Mouse (Mus musculus) cerebellum, adult 2 months (tissue): ENCODE measurements at regions not wholly inside any gene's neighbourhood (a gene's known extent, or its start where the extent isn't known, plus 50 kb on each side); places are given as distances from the start of the nearest gene placed in this dataset.

Experiments
- DNase-seq, 2 experiments: peaks; one replicate each; pipeline ENCODE4 v3.0.0; 2021
- H3K27ac ChIP-seq: fragments of 200-500 bp; 2 replicates; pipeline ENCODE4 v1.5.1; 2012; ENCODE audit warnings: low read length, control low read depth, inconsistent platforms; ENCODE audit not compliant: insufficient read depth
- H3K27me3 ChIP-seq: fragments of 200-500 bp; 2 replicates; pipeline ENCODE4 v1.6.1; 2012; ENCODE audit warnings: inconsistent platforms, mild to moderate bottlenecking, low read length, moderate library complexity; ENCODE audit not compliant: control insufficient read depth, insufficient read depth
- H3K4me1 ChIP-seq: fragments of 200-500 bp; 2 replicates; pipeline ENCODE4 v1.6.1; 2011; ENCODE audit warnings: low read length; ENCODE audit not compliant: control insufficient read depth, insufficient read depth
- H3K4me3 ChIP-seq: fragments of 200-500 bp; replicated peaks from 2 replicates; pipeline ENCODE3; 2011; ENCODE audit warnings: mild to moderate bottlenecking, low read depth, low read length, control low read depth; ENCODE audit not compliant: insufficient read depth
- CTCF ChIP-seq: fragments of 200-500 bp; IDR thresholded peaks from 2 replicates; pipeline ENCODE4 v1.5.1; 2011; ENCODE audit warnings: low read depth, mild to moderate bottlenecking, control low read depth, low read length, moderate library complexity, borderline replicate concordance; ENCODE audit not compliant: insufficient read depth
- POLR2A ChIP-seq: fragments of 200-500 bp; IDR thresholded peaks from 2 replicates; pipeline ENCODE4 v1.6.1; 2011; ENCODE audit warnings: low read length, control low read depth, borderline replicate concordance; ENCODE audit not compliant: insufficient read depth
- WGBS: fragments of 180-500 bp; shearing (Covaris S2); methylation state at CpG from one replicate; pipeline ENCODE4 v1.1.7; 2018; 5-methylcytosine and 5-hydroxymethylcytosine counted together

DNA sequence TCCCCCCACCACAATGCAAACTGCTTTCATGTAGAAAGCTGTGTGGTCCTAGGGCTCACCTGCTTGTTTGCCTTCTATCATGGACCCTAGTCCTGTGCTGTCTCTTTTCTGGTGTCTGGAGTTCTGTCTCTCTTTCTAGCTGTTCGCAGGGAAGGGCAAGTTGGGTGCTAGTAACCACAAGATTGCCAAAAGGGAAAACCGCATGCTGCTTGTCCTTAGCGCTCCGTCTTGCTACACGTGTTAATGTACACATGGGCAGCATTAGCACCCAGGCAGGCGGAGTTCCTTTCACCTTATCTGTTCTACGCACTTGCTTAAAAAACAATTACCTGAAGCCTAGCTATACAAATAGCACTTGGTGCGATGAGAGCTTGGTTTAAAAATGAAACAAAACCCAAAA lies 236.3 kb upstream of the Pard3b start:
- WGBS: 77% methylated on average over 8 of the region's 8 CpGs
- H3K4me1 ChIP-seq: no peaks in the 10 kb centered on the region
- H3K27me3 ChIP-seq: no peaks in the 10 kb centered on the region
- no peak overlapping the region for H3K4me3 ChIP-seq
- H3K27ac ChIP-seq: no peak overlapping the region
- no peak for DNase-seq
- TF ChIP-seq POLR2A (no peak), CTCF (no peak)

DNA sequence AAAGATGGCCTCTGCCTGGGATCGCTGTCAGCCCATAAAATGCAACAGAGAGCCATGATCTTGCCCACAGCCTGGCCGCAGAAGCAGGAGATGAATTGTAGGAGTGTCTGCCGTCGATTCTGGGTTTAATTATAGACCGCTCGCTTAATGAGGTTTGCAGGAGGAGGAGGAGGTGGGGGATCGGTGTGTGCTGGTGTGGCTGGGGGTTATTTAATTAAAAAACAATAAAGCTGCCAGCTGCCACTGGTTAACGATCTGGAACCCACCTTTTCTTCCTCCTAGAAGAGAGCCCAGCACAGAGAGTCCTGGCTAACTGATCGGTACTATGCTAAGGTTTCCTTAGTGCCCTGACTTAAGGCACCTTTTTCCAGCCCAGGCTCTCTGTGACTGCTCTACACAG lies 231.4 kb upstream of the Pard3b start:
- no peaks in the 10 kb centered on the region; the same call in 1 of the 2 replicates for H3K27me3 ChIP-seq
- 52% methylated on average over 9 of the region's 9 CpGs for WGBS
- no peak for DNase-seq
- TF ChIP-seq POLR2A (no peak), CTCF (no peak)
- H3K4me1 ChIP-seq: no peaks in the 10 kb centered on the region
- H3K4me3 ChIP-seq: no peak overlapping the region
- H3K27ac ChIP-seq: no peak overlapping the region

DNA sequence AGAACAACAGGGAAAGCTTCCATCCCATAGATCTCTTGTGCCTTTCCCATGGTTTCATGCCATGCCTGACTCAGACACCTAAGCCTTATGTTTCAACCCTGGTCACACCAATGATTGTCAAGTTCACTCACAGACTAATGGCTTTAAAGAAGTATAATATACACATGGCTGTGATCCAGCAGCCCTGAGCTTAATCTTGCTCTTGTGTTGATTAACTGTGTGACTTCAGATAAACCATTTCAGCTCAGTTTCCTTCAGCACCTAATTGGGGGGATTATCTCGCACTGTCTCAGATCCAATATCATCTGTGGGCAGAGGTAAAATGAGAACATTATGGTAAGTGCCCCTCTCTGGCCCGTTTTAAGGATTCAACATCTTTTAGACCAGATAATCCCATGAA lies 223.9 kb upstream of the Pard3b start:
- Histone ChIP-seq H3K4me1 (no peaks in the 10 kb centered on the region), H3K27ac (no peak overlapping the region), H3K4me3 (no peak overlapping the region), H3K27me3 (no peaks in the 10 kb centered on the region)
- no peak for DNase-seq
- no peak for TF ChIP-seq POLR2A
- no peak for TF ChIP-seq CTCF
- 83% methylated on average over 2 of the region's 2 CpGs for WGBS

DNA sequence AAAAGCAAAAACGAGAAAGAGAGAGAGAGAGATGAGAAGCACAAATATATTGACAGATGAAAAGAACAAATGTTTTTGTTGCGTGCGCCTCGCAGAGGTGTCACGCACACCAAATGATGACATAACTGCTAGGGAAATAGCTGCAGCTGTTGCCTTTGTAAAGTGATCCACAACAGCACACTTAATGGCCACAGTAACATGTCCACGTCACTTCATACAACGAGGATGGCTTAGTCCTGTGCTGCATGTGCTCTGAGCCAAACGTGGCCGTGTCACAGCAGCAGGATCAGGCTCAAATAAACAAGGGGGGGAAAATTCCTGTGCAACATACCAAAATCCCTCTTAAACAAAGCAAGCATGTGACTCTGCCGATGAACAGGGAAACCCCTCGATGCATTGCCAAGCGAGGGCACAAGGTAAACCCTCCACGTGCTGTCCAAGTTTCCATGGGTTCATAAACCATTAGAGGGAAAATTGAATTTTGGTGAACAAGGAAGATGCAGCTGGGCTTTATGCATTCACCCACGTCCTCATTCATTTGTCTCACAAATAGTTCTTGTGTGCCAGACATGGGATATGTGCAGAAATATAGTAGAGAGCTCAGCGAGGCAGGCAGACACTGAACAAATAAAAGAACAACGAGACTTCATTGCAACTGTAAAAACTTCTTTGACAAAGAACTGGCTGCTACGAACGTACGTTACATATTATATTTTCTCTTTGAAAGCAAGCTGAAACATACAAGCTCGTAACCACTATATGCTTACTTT lies 223.0 kb upstream of the Pard3b start:
- DNase-seq: no peak
- whole genome bisulfite sequencing: 67% methylated on average over 20 of the region's 20 CpGs
- Histone ChIP-seq H3K4me3 (no peak overlapping the region), H3K27me3 (no peaks in the 10 kb centered on the region), H3K4me1 (no peaks in the 10 kb centered on the region), H3K27ac (no peak overlapping the region)
- TF ChIP-seq CTCF: no peak
- TF ChIP-seq POLR2A: no peak

DNA sequence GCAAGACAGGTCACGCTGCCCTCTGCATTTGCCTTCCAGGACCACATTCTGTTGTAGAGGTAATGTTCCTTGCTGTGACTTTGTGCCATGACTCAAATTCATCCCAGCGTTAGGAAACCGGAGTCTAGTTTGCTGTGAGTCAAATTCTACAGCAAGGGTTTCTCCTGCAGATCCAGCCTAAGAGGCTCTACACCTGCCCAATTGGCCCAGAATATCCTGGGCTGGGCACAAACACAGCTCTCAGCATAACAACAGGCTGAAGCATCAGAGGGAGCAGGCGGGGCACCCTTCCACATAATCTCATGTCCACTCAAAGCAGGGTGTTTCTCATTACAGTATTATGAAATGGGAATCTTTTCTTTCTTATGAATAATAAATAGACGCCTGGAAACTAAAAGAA lies 220.2 kb upstream of the Pard3b start:
- TF ChIP-seq CTCF (no peak), POLR2A (no peak)
- H3K4me3 ChIP-seq: no peak overlapping the region
- no peaks in the 10 kb centered on the region for H3K4me1 ChIP-seq
- H3K27me3 ChIP-seq: no peaks in the 10 kb centered on the region
- 37% methylated on average over 5 of the region's 5 CpGs for WGBS
- H3K27ac ChIP-seq: no peak overlapping the region
- no peak for DNase-seq

DNA sequence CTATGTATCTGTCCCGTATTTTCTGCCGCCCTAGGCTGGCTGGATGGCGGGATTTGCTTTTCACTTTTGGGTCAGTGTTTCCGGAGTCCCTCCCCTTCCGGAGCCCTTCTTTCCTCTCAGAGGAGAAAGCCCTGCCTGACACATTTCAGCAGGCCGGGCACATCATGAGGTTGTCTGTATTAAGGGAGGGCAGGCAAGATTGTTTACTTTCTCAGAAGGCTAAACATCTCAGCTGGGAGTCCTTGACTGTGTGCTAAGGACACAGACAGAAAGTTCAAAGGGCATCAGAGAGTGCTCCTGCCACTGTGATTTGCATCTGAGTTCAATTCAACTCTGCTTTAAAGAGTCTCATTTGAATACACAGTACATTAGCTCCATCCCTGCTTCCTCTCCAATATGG lies 218.8 kb upstream of the Pard3b start:
- Histone ChIP-seq H3K4me1 (no peaks in the 10 kb centered on the region), H3K27me3 (no peaks in the 10 kb centered on the region), H3K4me3 (no peak overlapping the region), H3K27ac (no peak overlapping the region)
- 59% methylated on average over 6 of the region's 6 CpGs for WGBS
- TF ChIP-seq POLR2A (no peak), CTCF (no peak)
- DNase-seq: no peak

DNA sequence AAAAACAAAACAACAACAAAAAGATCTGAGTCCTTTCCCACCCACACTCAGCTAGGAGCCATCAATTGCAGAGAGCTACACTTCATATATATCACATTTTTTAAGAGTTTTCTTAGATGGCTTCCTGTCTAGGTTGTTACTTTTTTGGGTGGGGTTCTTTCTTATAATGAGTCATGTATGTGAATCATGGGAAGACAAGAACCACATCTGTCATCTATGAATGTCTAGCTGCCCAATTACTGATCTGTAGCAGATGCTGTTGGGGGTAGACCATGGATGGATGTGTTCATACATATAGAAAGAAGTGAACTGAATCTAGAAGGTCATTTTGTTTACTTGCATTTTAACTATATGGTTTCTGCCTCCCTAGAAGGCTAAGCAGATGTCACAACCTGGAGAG lies 215.4 kb upstream of the Pard3b start:
- H3K27me3 ChIP-seq: no peaks in the 10 kb centered on the region
- H3K4me1 ChIP-seq: no peaks in the 10 kb centered on the region
- TF ChIP-seq CTCF (no peak), POLR2A (no peak)
- H3K4me3 ChIP-seq: no peak overlapping the region
- H3K27ac ChIP-seq: no peak overlapping the region
- no peak for DNase-seq

DNA sequence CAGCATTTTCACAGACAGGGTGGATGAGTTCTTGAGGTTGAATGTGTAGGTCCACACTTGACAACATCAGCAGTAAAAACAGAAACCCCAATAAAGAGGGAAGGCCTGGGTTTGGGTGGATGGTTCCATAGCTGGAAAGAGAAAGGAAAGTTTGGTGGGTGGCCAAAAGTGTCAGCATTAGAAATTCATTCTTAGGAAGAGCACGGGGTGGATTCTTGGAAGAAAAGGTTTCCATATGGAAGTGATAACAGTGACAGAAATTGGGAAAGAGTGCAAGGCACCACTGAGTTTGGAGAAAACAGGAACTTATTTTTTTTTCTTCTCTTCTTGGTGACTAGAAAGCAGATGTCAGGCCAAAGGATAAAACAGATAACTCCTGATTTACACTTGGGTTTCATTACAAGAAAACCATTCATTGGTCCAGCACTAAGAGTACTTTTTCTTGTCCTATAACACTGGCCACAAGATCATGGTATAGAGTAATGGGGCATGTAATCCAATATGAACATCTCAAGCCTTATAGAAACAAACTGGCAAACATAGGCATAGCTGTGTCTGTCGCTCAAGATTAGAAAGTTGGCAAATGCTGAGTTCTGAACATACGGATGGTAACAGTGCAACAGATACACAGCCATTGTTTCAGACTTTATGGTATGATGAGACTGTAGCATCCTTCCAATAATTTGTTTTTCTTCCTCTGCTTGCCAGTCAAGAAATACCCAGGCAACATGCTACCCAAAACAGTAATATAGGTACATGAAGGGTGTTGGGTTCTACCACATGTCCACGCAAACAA lies 209.7 kb upstream of the Pard3b start:
- no peaks in the 10 kb centered on the region for H3K4me1 ChIP-seq
- TF ChIP-seq CTCF: no peak
- H3K4me3 ChIP-seq: no peak overlapping the region
- H3K27ac ChIP-seq: no peak overlapping the region
- WGBS: 50% methylated on average over 4 of the region's 4 CpGs
- no peaks in the 10 kb centered on the region for H3K27me3 ChIP-seq
- DNase-seq: no peak
